Mouse (Mus musculus) E14TG2a.4 (cell line): ENCODE measurements around the gene Gm49711.

Experiments
- CTCF ChIP-seq: conservative IDR thresholded peaks from 2 replicates; pipeline ENCODE4 v1.5.1; 2014; ENCODE audit warnings: low read length
- NANOG ChIP-seq: IDR thresholded peaks from 2 replicates; pipeline ENCODE4 v1.6.1; 2014; ENCODE audit warnings: borderline replicate concordance, low read length, mixed read lengths
- POU5F1 ChIP-seq: IDR thresholded peaks from 2 replicates; pipeline ENCODE4 v1.6.1; 2014; ENCODE audit warnings: low read length, borderline replicate concordance

DNA sequence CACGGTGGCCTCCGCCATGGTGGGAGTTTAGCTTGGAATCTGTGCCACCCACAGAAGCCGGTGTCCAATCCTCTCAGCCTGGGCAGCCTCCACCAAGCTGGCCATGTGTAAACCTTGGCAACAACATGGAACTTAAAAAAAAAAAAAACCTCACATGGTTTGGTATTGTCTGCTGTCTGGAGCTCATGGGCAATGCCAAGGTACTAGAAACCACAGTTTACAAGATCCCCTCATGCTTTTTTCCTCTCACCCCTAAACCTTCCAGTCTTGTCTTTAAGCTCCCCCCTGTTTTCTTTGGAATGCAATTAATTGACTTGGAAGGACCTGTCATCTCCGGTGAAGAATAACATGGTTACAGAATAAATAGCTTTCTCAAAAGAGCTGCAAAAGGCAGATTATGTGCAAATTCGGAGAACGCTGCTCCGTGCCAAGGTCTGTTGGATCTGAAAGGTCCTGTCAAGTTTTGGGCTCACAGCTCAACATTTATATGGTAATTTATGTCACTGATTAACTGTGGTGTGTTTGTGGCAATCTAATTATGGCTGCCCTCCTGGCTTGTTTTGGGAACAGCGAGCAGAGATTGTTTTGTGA lies 138.7 kb downstream of the Gm49711 start:
- TF ChIP-seq CTCF (no peak), NANOG (no peak), POU5F1 (no peak)
